Mouse (Mus musculus) forebrain, embryonic 16.5 days (tissue): Measurements from ENCODE around the gene Sh3pxd2b. TPM values are rescaled to one million over a fixed set of nuclear protein-coding genes. Genes with fewer than 3 reads are reported as not detected.
"Not testable (repeated sequence)": the region's sequence is repeated elsewhere in the genome, so short reads cannot be mapped to it uniquely, and the experiment has no call there.

Experiments used
- ATAC-seq: fragments of 200-750 bp; cut with Nextera tagmentation; 2 replicates; pipeline ENCODE4 v1.8.0; 2017; ENCODE audit warnings: mild to moderate bottlenecking, moderate library complexity
- H3K27ac ChIP-seq: fragments of 300-500 bp; sonication (generic); 2 replicates; pipeline ENCODE4 v1.5.1; 2014; ENCODE audit warnings: low read length, control low read depth
- H3K27me3 ChIP-seq: fragments of 300-500 bp; sonication (generic); replicated peaks from 2 replicates; pipeline ENCODE4 v1.6.1; 2014; ENCODE audit warnings: low read length; ENCODE audit not compliant: control insufficient read depth, insufficient read depth
- H3K36me3 ChIP-seq: fragments of 300-500 bp; sonication (generic); 2 replicates; pipeline ENCODE4 v1.6.1; 2014; ENCODE audit not compliant: control insufficient read depth, insufficient read depth
- H3K4me1 ChIP-seq: fragments of 300-500 bp; sonication (generic); replicated peaks from 2 replicates; pipeline ENCODE4 v1.6.1; 2014; ENCODE audit warnings: low read length; ENCODE audit not compliant: control insufficient read depth, insufficient read depth
- H3K4me2 ChIP-seq: fragments of 300-500 bp; sonication (generic); 2 replicates; pipeline ENCODE4 v1.6.1; 2014; ENCODE audit warnings: mild to moderate bottlenecking, low read length, control low read depth
- H3K4me3 ChIP-seq: fragments of 300-500 bp; sonication (generic); replicated peaks from 2 replicates; pipeline ENCODE4 v1.5.1; 2014; ENCODE audit warnings: mild to moderate bottlenecking, low read length, control low read depth
- H3K9ac ChIP-seq: fragments of 300-500 bp; sonication (generic); replicated peaks from 2 replicates; pipeline ENCODE4 v1.6.1; 2014; ENCODE audit warnings: low read depth, low read length, control low read depth
- H3K9me3 ChIP-seq: fragments of 300-500 bp; sonication (generic); 2 replicates; pipeline ENCODE4 v1.6.1; 2016; ENCODE audit warnings: low read length; ENCODE audit not compliant: control insufficient read depth
- WGBS: fragments of 180-500 bp; shearing (Covaris S2); extraction: QIAGEN DNeasy Blood & Tissue Kit; methylation state at CpG from one replicate; pipeline ENCODE4 v1.1.7; 2014; 5-methylcytosine and 5-hydroxymethylcytosine counted together
- polyA plus RNA-seq: library from polyadenylated mRNA; unstranded; fragments of >200 nt; fragmentation: Nextera tagmentation; extraction: Ambion mirVana; gene quantifications from 2 replicates; pipeline ENCODE4 v1.2.1, GENCODE M21; 2015

Sh3pxd2b gene
- 16.2 and 22.4 TPM in 2 replicates for polyA plus RNA-seq

GRCm38 (mm10) chr11:32347607-32348432, at the start of gene Sh3pxd2b:
Gene Sh3pxd2b, plus strand, starts transcription at chr11:32347820.
- peak; percentile 86 for ATAC-seq
- H3K9ac ChIP-seq, result peak within 1 kb of the TSS; percentile 91
- 0% methylated on average over 55 of the region's 86 CpGs for WGBS
- H3K4me2 ChIP-seq, result peak within 1 kb of the TSS; percentile 71
- peak within 1 kb of the TSS; percentile 46 for H3K27ac ChIP-seq
- H3K36me3 ChIP-seq, result 0 out of 2 replicates have a peak, but pooled peaks cover 4% of the 10 kb centered on the region
- H3K27me3 ChIP-seq, result no peaks in the 10 kb centered on the region
- peaks cover 25% of the 10 kb centered on the region for H3K4me1 ChIP-seq
- no peaks in the 10 kb centered on the region for H3K9me3 ChIP-seq
- H3K4me3 ChIP-seq, result peak within 1 kb of the TSS; percentile 81

- Histone ChIP-seq H3K4me3 (no peak overlapping the region), H3K4me2 (no peak overlapping the region), H3K4me1 (peaks cover 1% of the 10 kb centered on the region), H3K27ac (no peak overlapping the region), H3K27me3 (no peaks in the 10 kb centered on the region), H3K9ac (no peak overlapping the region), H3K9me3 (no peaks in the 10 kb centered on the region), H3K36me3 (no peaks in the 10 kb centered on the region)
- 88% methylated on average over 1 of the region's 1 CpGs for WGBS
- ATAC-seq, result no peak
These were observed 49.6 kb upstream of the Sh3pxd2b start for GRCm38 (mm10) chr11:32297866-32298531.

- H3K9ac ChIP-seq, result no peak overlapping the region
- no peaks in the 10 kb centered on the region for H3K36me3 ChIP-seq
- no peaks in the 10 kb centered on the region for H3K9me3 ChIP-seq
- no peak overlapping the region for H3K4me2 ChIP-seq
- H3K4me1 ChIP-seq, result peaks cover 4% of the 10 kb centered on the region
- WGBS, result 99% methylated on average over 2 of the region's 2 CpGs
- no peaks in the 10 kb centered on the region for H3K27me3 ChIP-seq
- H3K27ac ChIP-seq, result no peak overlapping the region
- no peak for ATAC-seq
- H3K4me3 ChIP-seq, result no peak overlapping the region
These were observed 49.1 kb upstream of the Sh3pxd2b start for GRCm38 (mm10) chr11:32298532-32298918.

- 7% methylated on average over 16 of the region's 16 CpGs for WGBS
- H3K9ac ChIP-seq, result 0 out of 2 replicates have a peak within 1 kb of the TSS, but pooled peaks have one; percentile 25
These were observed 47.8 kb upstream of the Sh3pxd2b start, which contains the start of gene Hbq1a for GRCm38 (mm10) chr11:32299865-32300264. Gene Hbq1a, plus strand, starts transcription at chr11:32300069.

GRCm38 (mm10) chr11:32300279-32301267, 47.0 kb upstream of the Sh3pxd2b start:
- WGBS, result 62% methylated on average over 14 of the region's 17 CpGs
- Histone ChIP-seq H3K4me2 (peak overlapping the region; percentile 46), H3K27ac (no peak overlapping the region), H3K36me3 (no peaks in the 10 kb centered on the region), H3K4me1 (peaks cover 4% of the 10 kb centered on the region), H3K4me3 (peak overlapping the region; percentile 30), H3K27me3 (no peaks in the 10 kb centered on the region), H3K9ac (0 out of 2 replicates have a peak overlapping the region, but pooled peaks have one; percentile 25), H3K9me3 (no peaks in the 10 kb centered on the region)
- peak; percentile 15 for ATAC-seq

More at GRCm38 (mm10) chr11:32299865-32300264, 47.8 kb upstream of the Sh3pxd2b start, which contains the start of gene Hbq1a:
- not testable (repeated sequence) for H3K9me3 ChIP-seq, H3K27ac ChIP-seq, H3K27me3 ChIP-seq, H3K4me1 ChIP-seq, H3K36me3 ChIP-seq
- ATAC-seq, result peak; percentile 72
- Histone ChIP-seq H3K4me2 (peak within 1 kb of the TSS; percentile 46), H3K4me3 (peak within 1 kb of the TSS; percentile 30)

- 79% methylated on average over 1 of the region's 1 CpGs for WGBS
- no peaks in the 10 kb centered on the region for H3K27me3 ChIP-seq
These were observed 46.1 kb upstream of the Sh3pxd2b start for GRCm38 (mm10) chr11:32301506-32301905.

GRCm38 (mm10) chr11:32302824-32303419, 44.7 kb upstream of the Sh3pxd2b start:
- H3K4me2 ChIP-seq, result no peak overlapping the region
- no peak overlapping the region for H3K4me3 ChIP-seq
- H3K36me3 ChIP-seq, result no peaks in the 10 kb centered on the region
- peak; percentile 82 for ATAC-seq
- peaks cover 4% of the 10 kb centered on the region for H3K4me1 ChIP-seq
- 51% methylated on average over 2 of the region's 2 CpGs for WGBS
- H3K27ac ChIP-seq, result no peak overlapping the region
- H3K27me3 ChIP-seq, result no peaks in the 10 kb centered on the region
- H3K9ac ChIP-seq, result no peak overlapping the region
- no peaks in the 10 kb centered on the region for H3K9me3 ChIP-seq

More at GRCm38 (mm10) chr11:32301506-32301905, 46.1 kb upstream of the Sh3pxd2b start:
- no peak overlapping the region for H3K4me3 ChIP-seq
- H3K27ac ChIP-seq, result no peak overlapping the region
- H3K4me2 ChIP-seq, result no peak overlapping the region
- no peaks in the 10 kb centered on the region for H3K9me3 ChIP-seq
- peaks cover 4% of the 10 kb centered on the region for H3K4me1 ChIP-seq
- no peaks in the 10 kb centered on the region for H3K36me3 ChIP-seq
- no peak for ATAC-seq
- H3K9ac ChIP-seq, result no peak overlapping the region

- H3K9me3 ChIP-seq, result no peaks in the 10 kb centered on the region
- H3K27me3 ChIP-seq, result no peaks in the 10 kb centered on the region
- H3K36me3 ChIP-seq, result no peaks in the 10 kb centered on the region
- WGBS, result 88% methylated on average over 1 of the region's 1 CpGs
- no peak overlapping the region for H3K9ac ChIP-seq
- peaks cover 4% of the 10 kb centered on the region for H3K4me1 ChIP-seq
- no peak overlapping the region for H3K27ac ChIP-seq
- H3K4me2 ChIP-seq, result no peak overlapping the region
- ATAC-seq, result no peak
- no peak overlapping the region for H3K4me3 ChIP-seq
These were observed 44.2 kb upstream of the Sh3pxd2b start for GRCm38 (mm10) chr11:32303455-32303854.
